ENCODE assay signal across 20 mouse cellular contexts in genomic region chr1:166839833-166840232, GRCm38 (mm10).
A peak's percentile ranks its signal among the peaks of the same experiment; 100 is the strongest.
DNase-seq lines count a peak whose midpoint lies in the region; ATAC-seq and TF ChIP-seq lines count a peak whose summit lies in the region.
"Had no signal": no experiment of that assay in that cellular context is flagged by ENCODE, and none has a peak within 500 bp of the region (broad histone marks: within the 10 kb centered on the region; RNA-seq: fewer than 3 reads in every experiment).

No protein-coding gene starts in this region.

- ATAC-seq in lung, embryonic 14.5 days (ENCODE audit: insufficient read depth): peak; percentile 44; the same call in 1 of the 2 replicates
- ATAC-seq in hindbrain, embryonic 15.5 days (ENCODE audit: low FRiP score, low read depth): peak; percentile 81
- no peak for ATAC-seq in midbrain, postnatal 0 days (ENCODE audit: low FRiP score)
- ATAC-seq in kidney, embryonic 15.5 days (replicated peaks; ENCODE audit: low FRiP score): no peak
- ATAC-seq: Patski had no signal

- no peak overlapping the region for H3K4me2 ChIP-seq in lung, embryonic 14.5 days
- no peak overlapping the region for H3K4me2 ChIP-seq in hindbrain, embryonic 15.5 days
- H3K4me2 ChIP-seq in midbrain, postnatal 0 days (ENCODE audit: low read depth, low read length, poor library complexity, severe bottlenecking): no peak overlapping the region
- no peak overlapping the region for H3K4me2 ChIP-seq in kidney, embryonic 15.5 days
- H3K4me2 ChIP-seq: limb, embryonic 15.5 days; neural tube, embryonic 13.5 days had no signal

- no peaks in the 10 kb centered on the region; the same call in 1 of the 2 replicates for H3K4me1 ChIP-seq in lung, embryonic 14.5 days (ENCODE audit: insufficient read depth)
- H3K4me1 ChIP-seq in hindbrain, embryonic 15.5 days (replicated peaks): peaks cover 23% of the 10 kb centered on the region
- H3K4me1 ChIP-seq in midbrain, postnatal 0 days (ENCODE audit: insufficient read depth, low read length): peaks cover 4% of the 10 kb centered on the region; the same call in 1 of the 2 replicates
- H3K4me1 ChIP-seq in kidney, embryonic 15.5 days: peaks cover 6% of the 10 kb centered on the region; the same call in 1 of the 2 replicates
- H3K4me1 ChIP-seq: limb, embryonic 15.5 days had no signal

- H3K36me3 ChIP-seq in lung, embryonic 14.5 days (ENCODE audit: insufficient read depth): no peaks in the 10 kb centered on the region
- H3K36me3 ChIP-seq in hindbrain, embryonic 15.5 days: no peaks in the 10 kb centered on the region
- no peaks in the 10 kb centered on the region for H3K36me3 ChIP-seq in midbrain, postnatal 0 days (ENCODE audit: insufficient read depth, low read length)
- no peaks in the 10 kb centered on the region for H3K36me3 ChIP-seq in kidney, embryonic 15.5 days
- H3K36me3 ChIP-seq: heart, embryonic 10.5 days; limb, embryonic 15.5 days; neural tube, embryonic 13.5 days had no signal

- H3K9me3 ChIP-seq in lung, embryonic 14.5 days (ENCODE audit: low read depth, low read length): no peaks in the 10 kb centered on the region
- no peaks in the 10 kb centered on the region for H3K9me3 ChIP-seq in hindbrain, embryonic 15.5 days
- H3K9me3 ChIP-seq in midbrain, postnatal 0 days (ENCODE audit: low read length): no peaks in the 10 kb centered on the region
- no peaks in the 10 kb centered on the region for H3K9me3 ChIP-seq in kidney, embryonic 15.5 days (replicated peaks)
- H3K9me3 ChIP-seq: heart, embryonic 10.5 days; limb, embryonic 15.5 days; neural tube, embryonic 13.5 days had no signal

- TF ChIP-seq CTCF in lung, embryonic 14.5 days (IDR thresholded peaks at IDR 0.05; ENCODE audit: low read depth): no peak
- TF ChIP-seq CTCF in midbrain, postnatal 0 days (IDR thresholded peaks at IDR 0.05): no peak

- no peaks in the 10 kb centered on the region for H3K27me3 ChIP-seq in lung, embryonic 14.5 days (ENCODE audit: insufficient read depth, low read length)
- no peaks in the 10 kb centered on the region for H3K27me3 ChIP-seq in hindbrain, embryonic 15.5 days
- no peaks in the 10 kb centered on the region for H3K27me3 ChIP-seq in midbrain, postnatal 0 days (ENCODE audit: insufficient read depth, low read length)
- no peaks in the 10 kb centered on the region for H3K27me3 ChIP-seq in kidney, embryonic 15.5 days
- H3K27me3 ChIP-seq: CH12.LX; limb, embryonic 15.5 days; neural tube, embryonic 13.5 days; Patski had no signal

- H3K27ac ChIP-seq in lung, embryonic 14.5 days (ENCODE audit: low read depth): no peak overlapping the region
- no peak overlapping the region; the same call in 1 of the 2 replicates for H3K27ac ChIP-seq in hindbrain, embryonic 15.5 days (replicated peaks)
- no peak overlapping the region for H3K27ac ChIP-seq in midbrain, postnatal 0 days (ENCODE audit: low read depth, low read length)
- no peak overlapping the region for H3K27ac ChIP-seq in kidney, embryonic 15.5 days
- H3K27ac ChIP-seq: heart, embryonic 10.5 days; left cerebral cortex, adult 2 months; limb, embryonic 15.5 days; neural tube, embryonic 13.5 days had no signal

- WGBS in lung, embryonic 14.5 days: 21% methylated on average over 7 of the region's 7 CpGs
- WGBS in hindbrain, embryonic 15.5 days: 12% methylated on average over 7 of the region's 7 CpGs
- 15% methylated on average over 7 of the region's 7 CpGs for WGBS in midbrain, postnatal 0 days
- 45% methylated on average over 7 of the region's 7 CpGs for WGBS in kidney, embryonic 15.5 days

- no peak overlapping the region for H3K4me3 ChIP-seq in lung, embryonic 14.5 days (ENCODE audit: low read depth, low read length)
- H3K4me3 ChIP-seq in hindbrain, embryonic 15.5 days: no peak overlapping the region
- H3K4me3 ChIP-seq in midbrain, postnatal 0 days (ENCODE audit: low read depth, low read length): no peak overlapping the region
- no peak overlapping the region for H3K4me3 ChIP-seq in kidney, embryonic 15.5 days (replicated peaks)
- H3K4me3 ChIP-seq: erythroblast, embryonic 14.5 days; heart, embryonic 10.5 days; left cerebral cortex, adult 2 months; limb, embryonic 15.5 days; neural tube, embryonic 13.5 days had no signal

- H3K9ac ChIP-seq in lung, embryonic 14.5 days: no peak overlapping the region
- no peak overlapping the region for H3K9ac ChIP-seq in hindbrain, embryonic 15.5 days
- no peak overlapping the region for H3K9ac ChIP-seq in midbrain, postnatal 0 days (replicated peaks; ENCODE audit: low read length, poor library complexity, severe bottlenecking)
- H3K9ac ChIP-seq in kidney, embryonic 15.5 days: no peak overlapping the region
- H3K9ac ChIP-seq: limb, embryonic 15.5 days; neural tube, embryonic 13.5 days had no signal

- DNase-seq in adrenal gland, adult 2 months: peak; percentile 5
- no peak for DNase-seq in adrenal gland, adult 18-20 months (ENCODE audit: low spot score in 2 of 2)
- DNase-seq in lung, embryonic 14.5 days: peak; percentile 7
- no peak for DNase-seq in lung, postnatal 36 days
- peak; percentile 44 for DNase-seq in midbrain, postnatal 0 days (ENCODE audit: low spot score)
- DNase-seq in cerebellum, postnatal 14 days: no peak
- DNase-seq: cerebellum, postnatal 25 days; gastrocnemius, postnatal 10 days; heart, postnatal 36 days; kidney, adult 18-20 months; lung, adult 2 months had no signal

Comparison
In these comparisons a context has a peak if more than half of its experiments do, and no peak if none do; other contexts are left out.
1. DNase-seq: peak in adrenal gland, adult 2 months (single experiment), lung, embryonic 14.5 days (single experiment) and midbrain, postnatal 0 days (single experiment); none in adrenal gland, adult 18-20 months (0 of 2), lung, postnatal 36 days (single experiment) and cerebellum, postnatal 14 days (0 of 2).
2. ATAC-seq: peak in lung, embryonic 14.5 days (single experiment) and hindbrain, embryonic 15.5 days (single experiment); none in midbrain, postnatal 0 days (single experiment) and kidney, embryonic 15.5 days (single experiment).